Mouse (Mus musculus) forebrain, postnatal 0 days (tissue): ENCODE results near the gene Lgr6. TPM values are rescaled to one million over a fixed set of nuclear protein-coding genes. Genes with fewer than 3 reads are reported as not detected.
A peak's percentile ranks its signal among the peaks of the same experiment; 100 is the strongest.

Experiments used
- ATAC-seq: fragments of 200-750 bp; cut with Nextera tagmentation; 2 replicates; pipeline ENCODE4 v1.8.0; 2017; ENCODE audit warnings: mild to moderate bottlenecking, moderate library complexity
- DNase-seq: peaks from one replicate; pipeline ENCODE4 v3.0.0-alpha.2; 2015
- H3K27ac ChIP-seq: fragments of 300-500 bp; sonication (generic); 2 replicates; pipeline ENCODE4 v1.5.1; 2014; ENCODE audit warnings: low read depth, mild to moderate bottlenecking, antibody characterized with exemption, low read length, moderate library complexity, mixed read lengths
- H3K27me3 ChIP-seq: fragments of 300-500 bp; sonication (generic); 2 replicates; pipeline ENCODE4 v1.6.1; 2014; ENCODE audit warnings: mild to moderate bottlenecking, low read length, mixed read lengths; ENCODE audit not compliant: insufficient read depth
- H3K36me3 ChIP-seq: fragments of 300-500 bp; sonication (generic); 2 replicates; pipeline ENCODE4 v1.6.1; 2014; ENCODE audit warnings: mild to moderate bottlenecking, moderate library complexity; ENCODE audit not compliant: insufficient read depth
- H3K4me1 ChIP-seq: fragments of 300-500 bp; sonication (generic); 2 replicates; pipeline ENCODE4 v1.6.1; 2014; ENCODE audit warnings: antibody characterized with exemption; ENCODE audit not compliant: insufficient read depth
- H3K4me2 ChIP-seq: fragments of 300-500 bp; sonication (generic); 2 replicates; pipeline ENCODE4 v1.6.1; 2014; ENCODE audit warnings: low read depth, mild to moderate bottlenecking, moderate library complexity
- H3K4me3 ChIP-seq: fragments of 300-500 bp; sonication (generic); 2 replicates; pipeline ENCODE4 v1.5.1; 2014; ENCODE audit warnings: low read depth, low read length, mixed read lengths
- H3K9ac ChIP-seq: fragments of 300-500 bp; sonication (generic); 2 replicates; pipeline ENCODE4 v1.6.1; 2014; ENCODE audit warnings: mild to moderate bottlenecking
- H3K9me3 ChIP-seq: fragments of 300-500 bp; sonication (generic); 2 replicates; pipeline ENCODE4 v1.6.1; 2016; ENCODE audit warnings: low read length
- CTCF ChIP-seq: sonication (generic); IDR thresholded peaks from 2 replicates; pipeline ENCODE4 v1.5.1; 2016; ENCODE audit warnings: antibody characterized with exemption, control low read depth, low read depth
- WGBS: fragments of 180-500 bp; shearing (Covaris S2); extraction: QIAGEN DNeasy Blood & Tissue Kit; methylation state at CpG from one replicate; pipeline ENCODE4 v1.1.7; 2014; 5-methylcytosine and 5-hydroxymethylcytosine counted together
- polyA plus RNA-seq: library from polyadenylated mRNA; unstranded; fragments of >200 nt; fragmentation: Nextera tagmentation; extraction: Ambion mirVana; gene quantifications from 2 replicates; pipeline ENCODE4 v1.2.1, GENCODE M21; 2015
- total RNA-seq: library from RNA; depleted of rRNA; stranded (reverse); fragments of >200 nt; gene quantifications from 2 replicates; pipeline ENCODE4 v1.2.3, GENCODE M21; 2014

Gene Lgr6
- total and polyA plus RNA-seq, 2 experiments from 2014 or later, result 1.6 to 2.8 TPM

DNA sequence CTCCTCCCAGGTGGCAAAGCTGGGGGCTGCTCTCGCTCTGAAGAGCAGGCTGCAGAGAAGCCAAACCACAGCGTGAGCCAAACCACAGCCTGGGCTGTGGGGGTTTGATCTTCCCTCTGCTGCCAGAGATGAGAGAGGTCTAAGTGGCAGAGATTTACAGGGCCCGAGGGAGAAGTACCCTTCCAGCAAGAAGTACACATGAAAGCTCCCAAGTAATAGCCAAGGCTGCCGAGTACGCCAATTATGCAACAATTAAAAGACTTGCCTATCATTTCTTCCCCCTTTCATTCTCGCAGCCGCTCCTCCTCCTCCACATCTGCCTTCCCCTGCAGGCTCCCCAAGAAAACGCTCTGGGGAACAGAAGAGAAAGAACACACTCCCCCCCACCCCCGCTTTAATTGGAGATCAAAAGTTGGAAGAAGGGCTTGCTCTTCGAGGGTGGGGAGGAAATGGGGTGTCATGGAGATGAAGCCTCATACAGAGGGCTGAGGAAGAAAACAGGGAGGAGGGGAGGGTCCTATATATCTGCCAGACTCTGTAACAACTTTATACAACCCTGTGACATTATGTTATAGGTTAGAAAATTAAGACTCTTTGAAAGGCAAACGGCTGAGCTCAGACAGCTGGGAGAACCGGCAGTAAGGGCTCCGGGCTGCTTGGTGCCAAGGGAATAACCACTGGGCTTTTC lies 85.8 kb downstream of the Lgr6 start:
- Histone ChIP-seq H3K9me3 (no peaks in the 10 kb centered on the region), H3K36me3 (no peaks in the 10 kb centered on the region), H3K4me2 (peak overlapping the region; percentile 15; the same call in 1 of the 2 replicates), H3K4me3 (no peak overlapping the region), H3K4me1 (0 out of 2 replicates have a peak, but pooled peaks cover 16% of the 10 kb centered on the region), H3K27ac (peak overlapping the region; percentile 50; the same call in 1 of the 2 replicates), H3K9ac (no peak overlapping the region), H3K27me3 (no peaks in the 10 kb centered on the region)
- 10% methylated on average over 13 of the region's 13 CpGs for WGBS
- DNase-seq, result peak; percentile 43
- ATAC-seq, result peak; percentile 63
- no peak for TF ChIP-seq CTCF

DNA sequence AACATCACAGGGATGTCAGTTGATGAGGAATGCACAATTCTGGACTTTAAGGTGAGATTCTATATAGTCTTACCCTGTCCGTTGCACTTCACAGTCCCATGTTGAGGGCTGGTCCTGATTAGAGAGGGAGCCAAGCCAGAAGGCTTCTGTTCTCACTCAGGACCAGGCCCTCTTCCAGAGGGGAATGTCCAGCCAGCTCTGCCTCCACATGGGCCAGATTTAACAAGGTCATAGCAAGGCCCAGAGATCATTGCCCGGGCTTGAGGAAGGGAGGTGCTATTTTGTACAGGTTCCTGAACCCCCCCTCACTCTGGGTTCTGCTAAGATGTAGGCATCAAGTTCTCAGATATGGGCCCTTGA lies 87.4 kb downstream of the Lgr6 start:
- DNase-seq (no peak), ATAC-seq (no peak)
- no peak overlapping the region for H3K4me3 ChIP-seq
- H3K9me3 ChIP-seq, result no peaks in the 10 kb centered on the region
- WGBS, result 88% methylated on average over 2 of the region's 2 CpGs
- H3K36me3 ChIP-seq, result no peaks in the 10 kb centered on the region
- no peaks in the 10 kb centered on the region for H3K27me3 ChIP-seq
- peaks cover 16% of the 10 kb centered on the region; the same call in 1 of the 2 replicates for H3K4me1 ChIP-seq
- no peak overlapping the region for H3K4me2 ChIP-seq
- no peak overlapping the region for H3K9ac ChIP-seq
- no peak for TF ChIP-seq CTCF
- no peak overlapping the region for H3K27ac ChIP-seq

DNA sequence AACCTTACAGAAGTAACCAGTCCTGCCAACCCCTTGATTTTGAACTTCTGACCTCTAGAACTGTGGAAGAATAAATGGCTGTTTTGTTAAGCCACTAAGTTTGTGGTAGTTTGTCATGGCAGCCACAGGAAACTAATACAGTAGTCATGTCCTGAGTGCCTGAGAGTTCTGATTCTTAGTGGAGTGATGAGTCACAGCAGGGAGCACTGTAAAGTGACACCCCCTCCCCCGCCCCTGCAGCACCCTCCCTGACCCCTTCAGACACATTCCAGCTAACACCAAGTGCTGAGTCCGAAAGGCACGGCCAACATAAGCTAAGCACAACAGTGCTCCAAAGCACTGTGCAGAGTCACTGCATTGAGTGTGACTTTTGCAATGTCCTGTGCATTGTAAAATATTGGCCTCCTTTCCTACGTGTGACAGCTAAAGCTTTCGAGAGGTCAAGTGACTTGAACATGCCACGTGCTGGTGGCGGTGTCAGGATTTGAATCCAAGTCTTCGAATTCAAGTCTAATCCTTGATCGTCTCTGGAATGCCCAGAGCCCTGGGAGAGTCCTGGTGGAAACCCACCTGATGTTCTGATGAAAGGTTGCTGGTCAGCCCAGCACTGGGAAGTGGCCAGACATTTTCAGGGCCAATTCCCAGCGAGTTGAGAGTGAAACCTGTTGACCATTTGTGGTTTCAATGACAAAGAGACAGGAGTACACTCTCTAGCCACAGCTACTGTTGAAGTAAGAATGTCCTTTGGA lies 88.0 kb downstream of the Lgr6 start:
- Histone ChIP-seq H3K27ac (no peak overlapping the region), H3K4me2 (no peak overlapping the region), H3K4me3 (no peak overlapping the region), H3K9me3 (no peaks in the 10 kb centered on the region), H3K4me1 (peaks cover 16% of the 10 kb centered on the region; the same call in 1 of the 2 replicates), H3K36me3 (no peaks in the 10 kb centered on the region), H3K27me3 (no peaks in the 10 kb centered on the region), H3K9ac (no peak overlapping the region)
- no peak for TF ChIP-seq CTCF
- 92% methylated on average over 10 of the region's 10 CpGs for WGBS
- ATAC-seq, result no peak
- DNase-seq, result no peak

DNA sequence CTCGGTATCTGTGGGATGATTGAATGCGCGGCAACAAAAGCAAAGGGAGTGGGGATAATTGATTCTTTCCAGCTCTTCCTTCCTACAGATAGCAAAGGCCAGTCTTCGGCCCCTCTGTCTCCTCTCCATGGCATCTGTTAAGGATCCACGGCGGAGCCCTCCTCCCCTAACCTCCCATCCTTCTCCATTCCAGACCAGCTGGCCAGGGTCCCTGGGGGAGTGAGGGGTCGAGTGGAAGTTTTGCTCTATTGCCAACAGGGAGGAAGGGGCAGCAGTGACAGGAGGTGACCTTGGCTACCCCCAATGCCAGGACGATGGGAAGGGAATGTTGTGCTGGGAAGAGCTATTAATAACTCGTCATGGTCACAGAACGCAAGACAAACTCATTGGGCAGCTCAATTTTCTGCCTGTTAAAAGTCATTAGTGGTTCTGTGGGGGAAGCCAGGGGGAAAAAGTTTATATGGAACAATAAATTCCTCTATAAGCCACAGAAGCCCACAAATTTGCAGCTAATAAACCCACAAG lies 90.1 kb downstream of the Lgr6 start:
- TF ChIP-seq CTCF, result no peak
- no peaks in the 10 kb centered on the region for H3K27me3 ChIP-seq
- peaks cover 16% of the 10 kb centered on the region; the same call in 1 of the 2 replicates for H3K4me1 ChIP-seq
- no peak overlapping the region for H3K9ac ChIP-seq
- H3K36me3 ChIP-seq, result no peaks in the 10 kb centered on the region
- 80% methylated on average over 10 of the region's 10 CpGs for WGBS
- no peak overlapping the region for H3K27ac ChIP-seq
- H3K4me2 ChIP-seq, result no peak overlapping the region
- DNase-seq (no peak), ATAC-seq (no peak)
- H3K4me3 ChIP-seq, result no peak overlapping the region
- no peaks in the 10 kb centered on the region for H3K9me3 ChIP-seq

DNA sequence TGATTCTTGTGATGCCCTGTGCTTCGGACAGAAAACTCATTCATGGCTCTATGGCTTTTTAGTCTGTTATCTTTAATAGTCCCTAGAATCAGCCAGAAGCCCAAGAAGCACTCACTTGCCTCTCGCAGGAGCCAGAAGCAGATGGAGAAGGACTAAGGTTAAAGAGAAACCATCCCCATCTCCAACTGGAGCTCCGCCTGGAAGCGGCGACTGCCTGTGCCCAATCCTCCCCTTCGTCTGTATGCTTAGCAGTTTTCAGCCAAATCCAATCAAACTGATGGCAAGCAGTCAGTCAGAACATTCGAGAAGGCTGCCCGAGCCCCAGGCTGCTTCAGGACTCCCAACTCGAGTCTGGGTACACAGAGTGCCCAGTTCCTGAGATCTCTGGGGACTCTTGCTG lies 92.6 kb downstream of the Lgr6 start:
- Histone ChIP-seq H3K27me3 (no peaks in the 10 kb centered on the region), H3K27ac (0 out of 2 replicates have a peak overlapping the region, but pooled peaks have one; percentile 6), H3K4me3 (no peak overlapping the region), H3K4me1 (no peaks in the 10 kb centered on the region; the same call in 1 of the 2 replicates), H3K9ac (no peak overlapping the region), H3K9me3 (no peaks in the 10 kb centered on the region), H3K36me3 (no peaks in the 10 kb centered on the region), H3K4me2 (no peak overlapping the region)
- TF ChIP-seq CTCF, result no peak
- DNase-seq, result peak; percentile 52
- 61% methylated on average over 9 of the region's 9 CpGs for WGBS
- ATAC-seq, result peak; percentile 45

DNA sequence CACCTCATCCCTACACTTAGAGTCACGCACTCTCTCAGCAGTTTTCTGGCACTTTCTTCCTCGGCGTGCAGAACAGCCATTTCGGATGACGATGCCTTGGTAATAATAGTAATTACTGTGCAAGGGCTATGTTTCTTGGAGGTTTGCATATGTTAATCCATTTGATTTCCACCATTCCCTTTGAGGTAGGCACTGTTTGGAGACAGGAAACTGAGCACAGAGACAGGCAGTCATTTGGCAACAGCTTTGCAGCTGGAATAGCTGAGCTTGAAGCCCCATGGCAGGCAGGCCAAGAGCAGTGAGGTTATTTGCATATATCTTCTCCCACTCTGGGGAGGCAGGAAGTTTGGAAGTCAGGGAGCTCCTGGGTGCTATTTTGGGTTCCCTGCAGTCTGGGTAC lies 93.2 kb downstream of the Lgr6 start:
- no peak overlapping the region for H3K9ac ChIP-seq
- H3K4me2 ChIP-seq, result no peak overlapping the region
- DNase-seq (no peak), ATAC-seq (peak; percentile 74)
- H3K27ac ChIP-seq, result 0 out of 2 replicates have a peak overlapping the region, but pooled peaks have one; percentile 6
- H3K36me3 ChIP-seq, result no peaks in the 10 kb centered on the region
- H3K4me1 ChIP-seq, result no peaks in the 10 kb centered on the region; the same call in 1 of the 2 replicates
- WGBS, result 72% methylated on average over 5 of the region's 5 CpGs
- H3K4me3 ChIP-seq, result no peak overlapping the region
- no peaks in the 10 kb centered on the region for H3K27me3 ChIP-seq
- H3K9me3 ChIP-seq, result no peaks in the 10 kb centered on the region
- TF ChIP-seq CTCF, result no peak

DNA sequence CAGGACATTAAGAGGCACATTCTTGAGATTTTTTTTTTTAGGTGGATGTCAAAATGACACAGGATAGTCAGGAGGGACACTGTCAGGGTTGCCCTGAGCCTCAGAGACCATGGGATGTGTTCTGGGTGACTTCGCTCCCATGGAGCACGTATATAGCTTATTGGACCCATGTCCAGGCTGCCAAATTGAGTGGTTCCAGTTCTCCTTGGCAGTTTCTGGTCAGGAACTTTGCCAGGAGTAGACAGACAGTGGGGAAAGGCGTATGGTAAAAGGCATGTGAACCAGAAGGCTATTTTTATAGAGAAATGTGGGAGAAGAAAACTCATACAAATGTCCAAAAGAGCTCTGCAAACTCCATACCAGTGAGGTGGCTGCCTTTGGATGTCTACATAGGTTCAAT lies 95.2 kb downstream of the Lgr6 start:
- Histone ChIP-seq H3K27ac (no peak overlapping the region), H3K4me1 (no peaks in the 10 kb centered on the region; the same call in 1 of the 2 replicates), H3K9me3 (no peaks in the 10 kb centered on the region), H3K27me3 (no peaks in the 10 kb centered on the region), H3K36me3 (no peaks in the 10 kb centered on the region), H3K4me2 (no peak overlapping the region), H3K9ac (no peak overlapping the region), H3K4me3 (no peak overlapping the region)
- no peak for ATAC-seq
- no peak for TF ChIP-seq CTCF
- WGBS, result 75% methylated on average over 3 of the region's 3 CpGs
- no peak for DNase-seq
